Mouse (Mus musculus) midbrain, embryonic 14.5 days (tissue): ENCODE results near the gene Olfr1179. TPM values are rescaled to one million over a fixed set of nuclear protein-coding genes. Genes with fewer than 3 reads are reported as not detected.
"Not testable (repeated sequence)": the region's sequence is repeated elsewhere in the genome, so short reads cannot be mapped to it uniquely, and the experiment has no call there.

Experiments
- ATAC-seq: fragments of 200-750 bp; cut with Nextera tagmentation; 2 replicates; pipeline ENCODE4 v1.8.0; 2017; ENCODE audit warnings: moderate number of reproducible peaks, moderate library complexity; ENCODE audit not compliant: low FRiP score, low TSS enrichment
- DNase-seq: peaks from one replicate; pipeline ENCODE4 v3.0.0-alpha.2; 2015
- H3K27ac ChIP-seq: fragments of 300-500 bp; sonication (generic); replicated peaks from 2 replicates; pipeline ENCODE4 v1.5.1; 2014; ENCODE audit warnings: mild to moderate bottlenecking, low read depth, low read length, moderate library complexity
- H3K27me3 ChIP-seq: fragments of 300-500 bp; sonication (generic); 2 replicates; pipeline ENCODE4 v1.6.1; 2014; ENCODE audit warnings: low read length, control low read depth, mixed read lengths; ENCODE audit not compliant: control insufficient read depth, insufficient read depth
- H3K36me3 ChIP-seq: fragments of 300-500 bp; sonication (generic); 2 replicates; pipeline ENCODE4 v1.6.1; 2014; ENCODE audit warnings: low read length, control low read depth; ENCODE audit not compliant: control insufficient read depth, insufficient read depth
- H3K4me1 ChIP-seq: fragments of 300-500 bp; sonication (generic); 2 replicates; pipeline ENCODE4 v1.6.1; 2014; ENCODE audit warnings: mild to moderate bottlenecking, antibody characterized with exemption, low read length, control low read depth; ENCODE audit not compliant: control insufficient read depth, insufficient read depth
- H3K4me2 ChIP-seq: fragments of 300-500 bp; sonication (generic); 2 replicates; pipeline ENCODE4 v1.6.1; 2014; ENCODE audit warnings: mild to moderate bottlenecking, low read length, moderate library complexity
- H3K4me3 ChIP-seq: fragments of 300-500 bp; sonication (generic); replicated peaks from 2 replicates; pipeline ENCODE4 v1.5.1; 2014; ENCODE audit warnings: low read depth, low read length
- H3K9ac ChIP-seq: fragments of 300-500 bp; sonication (generic); replicated peaks from 2 replicates; pipeline ENCODE4 v1.6.1; 2014; ENCODE audit warnings: mild to moderate bottlenecking, low read length, moderate library complexity
- H3K9me3 ChIP-seq: fragments of 300-500 bp; sonication (generic); 2 replicates; pipeline ENCODE4 v1.6.1; 2016; ENCODE audit warnings: low read length, control low read depth, mixed read lengths; ENCODE audit not compliant: control insufficient read depth
- WGBS: fragments of 180-500 bp; shearing (Covaris S2); extraction: QIAGEN DNeasy Blood & Tissue Kit; methylation state at CpG from one replicate; pipeline ENCODE4 v1.1.7; 2014; 5-methylcytosine and 5-hydroxymethylcytosine counted together
- polyA plus RNA-seq: library from polyadenylated mRNA; unstranded; fragments of >200 nt; fragmentation: Nextera tagmentation; extraction: Ambion mirVana; gene quantifications from 2 replicates; pipeline ENCODE4 v1.2.1, GENCODE M21; 2014

Gene Olfr1179
- polyA plus RNA-seq: not detected in 2 replicates

GRCm38 (mm10) chr2:88406353-88406752, at the start of gene Olfr1179:
Gene Olfr1179, minus strand, starts transcription at chr2:88406453.
- WGBS: 90% methylated on average over 3 of the region's 3 CpGs
- Histone ChIP-seq H3K4me3 (no peak within 1 kb of the TSS), H3K36me3 (no peaks in the 10 kb centered on the region), H3K4me1 (no peaks in the 10 kb centered on the region), H3K27me3 (no peaks in the 10 kb centered on the region), H3K4me2 (no peak within 1 kb of the TSS), H3K9ac (no peak within 1 kb of the TSS), H3K9me3 (no peaks in the 10 kb centered on the region), H3K27ac (no peak within 1 kb of the TSS)
- DNase-seq (no peak), ATAC-seq (no peak)

GRCm38 (mm10) chr2:88454567-88454966, 48.3 kb upstream of the Olfr1179 start, which contains the start of gene Olfr1183:
Gene Olfr1183, plus strand, starts transcription at chr2:88454867.
- H3K4me2 ChIP-seq, H3K4me1 ChIP-seq, H3K4me3 ChIP-seq, H3K9ac ChIP-seq, ATAC-seq, H3K36me3 ChIP-seq, H3K27me3 ChIP-seq, DNase-seq, H3K27ac ChIP-seq, H3K9me3 ChIP-seq: not testable (repeated sequence)
- 95% methylated on average over 1 of the region's 1 CpGs for WGBS

- Histone ChIP-seq H3K36me3 (no peaks in the 10 kb centered on the region), H3K4me3 (no peak within 1 kb of the TSS), H3K9ac (no peak within 1 kb of the TSS), H3K27me3 (no peaks in the 10 kb centered on the region), H3K4me1 (no peaks in the 10 kb centered on the region), H3K27ac (no peak within 1 kb of the TSS), H3K9me3 (no peaks in the 10 kb centered on the region), H3K4me2 (no peak within 1 kb of the TSS)
- no peak for ATAC-seq
- WGBS: 97% methylated on average over 1 of the region's 1 CpGs
- DNase-seq: no peak
These were observed 42.8 kb upstream of the Olfr1179 start, which contains the start of gene Gm13757 for GRCm38 (mm10) chr2:88449031-88449430. Gene Gm13757, minus strand, starts transcription at chr2:88449131.

GRCm38 (mm10) chr2:88426071-88426470, 19.8 kb upstream of the Olfr1179 start, which contains the start of gene Olfr1181:
Gene Olfr1181, minus strand, starts transcription at chr2:88426171.
- Histone ChIP-seq H3K36me3 (no peaks in the 10 kb centered on the region), H3K4me2 (no peak within 1 kb of the TSS), H3K27me3 (no peaks in the 10 kb centered on the region), H3K4me3 (no peak within 1 kb of the TSS), H3K27ac (no peak within 1 kb of the TSS), H3K9me3 (no peaks in the 10 kb centered on the region), H3K4me1 (no peaks in the 10 kb centered on the region), H3K9ac (no peak within 1 kb of the TSS)
- WGBS: 98% methylated on average over 1 of the region's 1 CpGs
- DNase-seq (no peak), ATAC-seq (no peak)

GRCm38 (mm10) chr2:88419051-88419450, 12.8 kb upstream of the Olfr1179 start, which contains the start of gene Olfr1180:
Gene Olfr1180, minus strand, starts transcription at chr2:88419151.
- H3K4me3 ChIP-seq: no peak within 1 kb of the TSS
- no peaks in the 10 kb centered on the region for H3K4me1 ChIP-seq
- H3K27ac ChIP-seq: no peak within 1 kb of the TSS
- DNase-seq: no peak
- no peak within 1 kb of the TSS for H3K4me2 ChIP-seq
- H3K9ac ChIP-seq: no peak within 1 kb of the TSS
- H3K9me3 ChIP-seq: no peaks in the 10 kb centered on the region
- H3K27me3 ChIP-seq: no peaks in the 10 kb centered on the region
- 81% methylated on average over 2 of the region's 2 CpGs for WGBS
- no peak for ATAC-seq
- H3K36me3 ChIP-seq: no peaks in the 10 kb centered on the region

GRCm38 (mm10) chr2:88386762-88387161, 19.5 kb downstream of the Olfr1179 start, which contains the start of gene Olfr1178:
Gene Olfr1178, plus strand, starts transcription at chr2:88387062.
- Histone ChIP-seq H3K9me3 (no peaks in the 10 kb centered on the region), H3K36me3 (no peaks in the 10 kb centered on the region), H3K4me2 (no peak within 1 kb of the TSS), H3K27ac (no peak within 1 kb of the TSS), H3K27me3 (no peaks in the 10 kb centered on the region), H3K9ac (no peak within 1 kb of the TSS), H3K4me3 (no peak within 1 kb of the TSS), H3K4me1 (no peaks in the 10 kb centered on the region)
- 92% methylated on average over 1 of the region's 1 CpGs for WGBS
- DNase-seq: no peak
- ATAC-seq: no peak

GRCm38 (mm10) chr2:88356304-88356703, 49.9 kb downstream of the Olfr1179 start:
- no peak overlapping the region for H3K9ac ChIP-seq
- H3K36me3 ChIP-seq: no peaks in the 10 kb centered on the region
- no peaks in the 10 kb centered on the region for H3K9me3 ChIP-seq
- H3K27me3 ChIP-seq: no peaks in the 10 kb centered on the region
- ATAC-seq: peak; percentile 40; the same call in 1 of the 2 replicates
- DNase-seq: peak; percentile 86
- H3K27ac ChIP-seq: no peak overlapping the region
- H3K4me2 ChIP-seq: no peak overlapping the region
- 3% methylated on average over 2 of the region's 2 CpGs for WGBS
- no peak overlapping the region for H3K4me3 ChIP-seq
- no peaks in the 10 kb centered on the region for H3K4me1 ChIP-seq

Other genes starting within 250 kb of the Olfr1179 start
- gene Olfr1168, start 224.6 kb downstream of the Olfr1179 start, polyA plus RNA-seq: not detected in 2 replicates
- not detected in 2 replicates for gene Olfr1170, start 178.1 kb downstream of the Olfr1179 start, polyA plus RNA-seq
- gene Olfr1173, start 126.6 kb downstream of the Olfr1179 start, polyA plus RNA-seq: not detected in 2 replicates
- gene Olfr1174-ps, start 91.3 kb downstream of the Olfr1179 start, polyA plus RNA-seq: not detected in 2 replicates
- gene Olfr1175-ps, start 79.2 kb downstream of the Olfr1179 start, polyA plus RNA-seq: not detected in 2 replicates
- not detected in 2 replicates for gene Olfr1176, start 69.7 kb downstream of the Olfr1179 start, polyA plus RNA-seq
- not detected in 2 replicates for gene Olfr1177-ps, start 60.0 kb downstream of the Olfr1179 start, polyA plus RNA-seq
- gene Olfr1178, start 19.4 kb downstream of the Olfr1179 start, polyA plus RNA-seq: not detected in 2 replicates
- gene Olfr1180, start 12.7 kb upstream of the Olfr1179 start, polyA plus RNA-seq: not detected in 2 replicates
- not detected in 2 replicates for gene Olfr1181, start 19.7 kb upstream of the Olfr1179 start, polyA plus RNA-seq
- gene Gm13757, start 42.7 kb upstream of the Olfr1179 start, polyA plus RNA-seq: not detected in 2 replicates
- gene Olfr1183, start 48.4 kb upstream of the Olfr1179 start, polyA plus RNA-seq: not detected in 2 replicates
- not detected in 2 replicates for gene Olfr1184, start 77.1 kb upstream of the Olfr1179 start, polyA plus RNA-seq
- gene Olfr1185-ps1, start 86.9 kb upstream of the Olfr1179 start, polyA plus RNA-seq: not detected in 2 replicates
- not detected in 2 replicates for gene Olfr1186, start 112.1 kb upstream of the Olfr1179 start, polyA plus RNA-seq
- gene Olfr1188, start 150.5 kb upstream of the Olfr1179 start, polyA plus RNA-seq: not detected in 2 replicates
- gene Olfr1189, start 180.0 kb upstream of the Olfr1179 start, polyA plus RNA-seq: not detected in 2 replicates
- not detected in 2 replicates for gene Olfr1191-ps1, start 234.1 kb upstream of the Olfr1179 start, polyA plus RNA-seq
- gene Olfr1192-ps1, start 242.1 kb upstream of the Olfr1179 start, polyA plus RNA-seq: not detected in 2 replicates